Mouse (Mus musculus) intestine, embryonic 16.5 days (tissue): ENCODE data around the gene Unc45b. TPM values are rescaled to one million over a fixed set of nuclear protein-coding genes. Genes with fewer than 3 reads are reported as not detected.
"Not testable (repeated sequence)": the region's sequence is repeated elsewhere in the genome, so short reads cannot be mapped to it uniquely, and the experiment has no call there.

Experiments used
- ATAC-seq: fragments of 200-750 bp; cut with Nextera tagmentation; 2 replicates; pipeline ENCODE4 v1.8.0; 2017; ENCODE audit warnings: moderate TSS enrichment, moderate library complexity
- H3K27ac ChIP-seq: fragments of 300-500 bp; sonication (generic); 2 replicates; pipeline ENCODE4 v1.5.1; 2014; ENCODE audit warnings: mild to moderate bottlenecking, low read length
- H3K27me3 ChIP-seq: fragments of 300-500 bp; sonication (generic); replicated peaks from 2 replicates; pipeline ENCODE4 v1.6.1; 2014; ENCODE audit warnings: low read length, control low read depth, mixed read lengths; ENCODE audit not compliant: control insufficient read depth, insufficient read depth
- H3K36me3 ChIP-seq: fragments of 300-500 bp; sonication (generic); 2 replicates; pipeline ENCODE4 v1.6.1; 2014; ENCODE audit warnings: low read length, control low read depth; ENCODE audit not compliant: control insufficient read depth, insufficient read depth
- H3K4me1 ChIP-seq: fragments of 300-500 bp; sonication (generic); 2 replicates; pipeline ENCODE4 v1.6.1; 2014; ENCODE audit warnings: low read length, control low read depth, mixed read lengths; ENCODE audit not compliant: control insufficient read depth, insufficient read depth
- H3K4me2 ChIP-seq: fragments of 300-500 bp; sonication (generic); 2 replicates; pipeline ENCODE4 v1.6.1; 2014; ENCODE audit warnings: low read depth, low read length, control low read depth
- H3K4me3 ChIP-seq: fragments of 300-500 bp; sonication (generic); 2 replicates; pipeline ENCODE4 v1.5.1; 2014; ENCODE audit warnings: mild to moderate bottlenecking, low read length
- H3K9ac ChIP-seq: fragments of 300-500 bp; sonication (generic); 2 replicates; pipeline ENCODE4 v1.6.1; 2014; ENCODE audit warnings: low read depth, low read length
- H3K9me3 ChIP-seq: fragments of 300-500 bp; sonication (generic); 2 replicates; pipeline ENCODE4 v1.6.1; 2016; ENCODE audit warnings: low read length, control low read depth; ENCODE audit not compliant: control insufficient read depth
- WGBS: fragments of 180-500 bp; shearing (Covaris S2); extraction: QIAGEN DNeasy Blood & Tissue Kit; methylation state at CpG from one replicate; pipeline ENCODE4 v1.1.7; 2014; 5-methylcytosine and 5-hydroxymethylcytosine counted together
- polyA plus RNA-seq: library from polyadenylated mRNA; unstranded; fragments of >200 nt; fragmentation: Nextera tagmentation; extraction: Ambion mirVana; gene quantifications from 2 replicates; pipeline ENCODE4 v1.2.1, GENCODE M21; 2015

Unc45b gene
- polyA plus RNA-seq, 1 experiment from 2014 or later, result 2.3 TPM

DNA sequence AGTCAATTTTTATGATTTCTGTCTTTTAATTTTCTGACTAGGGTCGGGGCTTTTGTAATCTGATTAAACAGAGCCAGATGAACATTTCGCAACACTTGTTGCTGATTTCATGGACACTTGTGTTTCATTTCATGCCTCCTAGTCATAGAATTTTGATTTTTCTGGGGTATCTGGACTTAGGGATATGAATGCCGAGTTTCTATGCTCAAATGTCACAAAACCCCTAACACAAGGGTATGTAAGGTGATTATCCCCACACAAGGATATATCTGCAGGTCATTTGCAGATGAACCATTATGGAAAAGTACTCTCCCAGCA, 19.2 kb downstream of the Unc45b start:
- Histone ChIP-seq H3K4me2 (no peak overlapping the region), H3K27me3 (peaks cover 33% of the 10 kb centered on the region), H3K9ac (no peak overlapping the region), H3K4me3 (no peak overlapping the region), H3K9me3 (no peaks in the 10 kb centered on the region), H3K4me1 (0 out of 2 replicates have a peak, but pooled peaks cover 6% of the 10 kb centered on the region), H3K27ac (no peak overlapping the region), H3K36me3 (no peaks in the 10 kb centered on the region)
- ATAC-seq, result no peak
- WGBS, result 48% methylated on average over 3 of the region's 3 CpGs

DNA sequence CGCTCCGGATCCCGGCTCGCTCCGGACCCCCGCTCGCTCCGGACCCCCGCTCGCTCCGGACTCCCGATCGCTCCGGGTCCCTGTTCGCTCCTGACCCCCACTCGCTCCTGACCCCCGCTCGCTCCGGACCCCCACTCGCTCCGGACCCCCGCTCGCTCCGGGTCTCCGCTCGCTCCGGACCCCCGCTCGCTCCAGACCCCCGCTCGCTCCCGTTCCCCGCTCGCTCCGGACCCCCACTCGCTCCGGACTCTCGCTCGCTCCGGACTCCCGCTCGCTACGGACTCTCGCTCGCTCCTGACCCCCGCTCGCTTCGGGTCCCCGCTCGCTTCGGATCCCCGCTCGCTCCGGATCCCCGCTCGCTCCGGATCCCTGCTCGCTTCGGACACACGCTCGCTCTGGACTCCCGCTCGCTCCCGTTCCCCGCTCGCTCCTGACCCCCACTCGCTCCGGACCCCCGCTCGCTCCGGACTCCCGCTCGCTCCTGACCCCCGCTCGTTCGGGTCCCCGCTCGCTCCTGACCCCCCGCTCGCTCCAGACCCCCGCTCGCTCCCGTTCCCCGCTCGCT, 20.1 kb downstream of the Unc45b start:
- Histone ChIP-seq H3K4me2 (peak overlapping the region; percentile 92), H3K9ac (0 out of 2 replicates have a peak overlapping the region, but pooled peaks have one; percentile 24), H3K27me3 (peaks cover 35% of the 10 kb centered on the region), H3K4me3 (peak overlapping the region; percentile 50)
- ATAC-seq, H3K4me1 ChIP-seq, H3K27ac ChIP-seq, H3K36me3 ChIP-seq, H3K9me3 ChIP-seq: not testable (repeated sequence)
- 2% methylated on average over 84 of the region's 85 CpGs for WGBS

DNA sequence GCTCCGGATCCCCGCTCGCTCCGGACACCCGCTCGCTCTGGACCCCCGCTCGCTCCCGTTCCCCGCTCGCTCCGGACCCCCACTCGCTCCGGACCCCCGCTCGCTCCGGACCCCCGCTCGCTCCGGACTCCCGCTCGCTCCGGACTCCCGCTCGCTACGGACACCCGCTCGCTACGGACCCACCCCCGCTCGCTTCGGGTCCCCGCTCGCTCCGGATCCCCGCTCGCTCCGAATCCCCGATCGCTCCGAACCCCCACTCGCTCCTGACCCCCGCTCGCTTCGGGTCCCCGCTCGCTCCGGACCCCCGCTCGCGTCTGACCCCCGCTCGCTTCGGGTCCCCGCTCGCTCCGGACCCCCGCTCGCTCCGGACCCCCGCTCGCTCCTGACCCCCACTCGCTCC, 20.8 kb downstream of the Unc45b start:
- Histone ChIP-seq H3K4me3 (peak overlapping the region; percentile 50), H3K9ac (peak overlapping the region; percentile 43; the same call in 1 of the 2 replicates), H3K27me3 (peaks cover 38% of the 10 kb centered on the region), H3K4me2 (peak overlapping the region; percentile 92)
- not testable (repeated sequence) for H3K9me3 ChIP-seq, H3K4me1 ChIP-seq, H3K27ac ChIP-seq, ATAC-seq, H3K36me3 ChIP-seq
- 1% methylated on average over 59 of the region's 63 CpGs for WGBS

- peak overlapping the region; percentile 50 for H3K4me3 ChIP-seq
- H3K36me3 ChIP-seq, ATAC-seq, H3K27ac ChIP-seq, H3K9me3 ChIP-seq, H3K4me1 ChIP-seq: not testable (repeated sequence)
- H3K9ac ChIP-seq, result peak overlapping the region; percentile 43; the same call in 1 of the 2 replicates
- under 1% methylated on average over 102 of the region's 119 CpGs for WGBS
- H3K27me3 ChIP-seq, result peaks cover 38% of the 10 kb centered on the region
- peak overlapping the region; percentile 92 for H3K4me2 ChIP-seq
These were observed 21.5 kb downstream of the Unc45b start for GRCm38 (mm10) chr11:82931671-82932450.

DNA sequence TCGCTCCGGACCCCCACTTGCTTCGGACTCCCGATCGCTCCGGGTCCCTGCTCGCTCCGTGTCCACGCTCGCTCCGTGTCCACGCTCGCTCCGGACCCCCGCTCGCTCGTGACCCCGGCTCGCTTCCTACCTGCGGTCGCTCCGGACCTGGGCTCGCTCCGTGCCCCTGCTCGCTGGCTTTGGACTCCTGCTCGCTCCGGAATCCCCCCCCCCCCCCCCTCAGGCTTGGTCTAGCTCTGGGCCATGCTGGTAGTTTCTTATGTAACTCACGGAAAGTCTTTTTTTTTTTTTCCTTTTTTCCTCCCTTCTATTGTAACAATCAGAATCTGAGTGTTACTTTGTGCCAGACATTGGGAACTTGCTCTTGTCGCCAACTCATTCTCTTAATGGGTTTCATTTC, 22.8 kb downstream of the Unc45b start:
- H3K27ac ChIP-seq, result no peak overlapping the region
- under 1% methylated on average over 28 of the region's 29 CpGs for WGBS
- H3K36me3 ChIP-seq, result no peaks in the 10 kb centered on the region
- H3K9ac ChIP-seq, result no peak overlapping the region
- no peak for ATAC-seq
- no peaks in the 10 kb centered on the region for H3K9me3 ChIP-seq
- H3K4me1 ChIP-seq, result 0 out of 2 replicates have a peak, but pooled peaks cover 6% of the 10 kb centered on the region
- H3K4me3 ChIP-seq, result peak overlapping the region; percentile 50
- peaks cover 38% of the 10 kb centered on the region for H3K27me3 ChIP-seq
- H3K4me2 ChIP-seq, result peak overlapping the region; percentile 92

DNA sequence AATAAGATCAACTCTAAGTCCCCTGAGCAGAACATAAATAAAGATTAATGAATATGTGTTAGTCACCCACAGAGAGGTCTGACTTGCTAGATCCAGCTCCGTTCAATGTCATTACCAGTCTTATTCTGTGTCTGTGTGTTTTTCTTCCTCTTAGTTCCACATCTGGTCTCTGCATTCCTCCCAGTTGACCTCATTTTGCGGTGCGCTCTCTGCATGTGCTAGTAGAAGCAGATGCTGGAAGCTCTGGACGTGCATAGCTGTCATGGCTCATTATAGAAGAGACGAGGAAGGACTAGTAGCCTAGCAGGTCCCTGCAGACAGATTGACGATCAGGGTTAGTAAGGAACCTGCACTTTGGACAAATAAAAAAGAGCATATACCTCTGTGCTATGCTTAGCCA, 33.0 kb downstream of the Unc45b start:
- no peak overlapping the region for H3K27ac ChIP-seq
- no peak for ATAC-seq
- H3K9ac ChIP-seq, result no peak overlapping the region
- no peak overlapping the region for H3K4me2 ChIP-seq
- no peaks in the 10 kb centered on the region for H3K4me1 ChIP-seq
- 52% methylated on average over 6 of the region's 6 CpGs for WGBS
- H3K36me3 ChIP-seq, result no peaks in the 10 kb centered on the region
- H3K4me3 ChIP-seq, result no peak overlapping the region
- H3K9me3 ChIP-seq, result no peaks in the 10 kb centered on the region
- no peaks in the 10 kb centered on the region for H3K27me3 ChIP-seq

DNA sequence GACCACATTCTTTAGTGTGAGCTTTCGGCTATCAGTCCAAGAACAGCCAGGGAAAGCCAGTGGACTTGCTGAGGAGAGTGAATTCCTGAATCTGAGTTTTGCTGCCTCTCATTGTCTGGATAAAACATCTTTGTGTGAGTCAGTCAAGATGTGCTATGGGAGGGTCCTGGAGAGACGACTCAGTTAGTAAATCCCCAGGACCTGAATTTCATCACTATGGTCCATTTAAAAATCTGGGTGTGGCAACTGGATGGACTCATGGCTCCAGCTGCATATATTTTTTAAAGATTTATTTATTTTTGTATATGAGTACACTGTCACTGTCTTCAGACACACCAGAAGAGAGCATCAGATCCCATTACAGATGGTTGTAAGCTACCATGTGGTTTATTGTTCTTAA, 35.3 kb downstream of the Unc45b start:
- 50% methylated on average over 2 of the region's 2 CpGs for WGBS
- H3K27me3 ChIP-seq, result 0 out of 2 replicates have a peak, but pooled peaks cover 4% of the 10 kb centered on the region
- no peaks in the 10 kb centered on the region for H3K4me1 ChIP-seq
- no peak overlapping the region for H3K4me3 ChIP-seq
- no peak for ATAC-seq
- no peak overlapping the region for H3K27ac ChIP-seq
- no peak overlapping the region for H3K9ac ChIP-seq
- H3K9me3 ChIP-seq, result no peaks in the 10 kb centered on the region
- H3K4me2 ChIP-seq, result no peak overlapping the region
- no peaks in the 10 kb centered on the region for H3K36me3 ChIP-seq

DNA sequence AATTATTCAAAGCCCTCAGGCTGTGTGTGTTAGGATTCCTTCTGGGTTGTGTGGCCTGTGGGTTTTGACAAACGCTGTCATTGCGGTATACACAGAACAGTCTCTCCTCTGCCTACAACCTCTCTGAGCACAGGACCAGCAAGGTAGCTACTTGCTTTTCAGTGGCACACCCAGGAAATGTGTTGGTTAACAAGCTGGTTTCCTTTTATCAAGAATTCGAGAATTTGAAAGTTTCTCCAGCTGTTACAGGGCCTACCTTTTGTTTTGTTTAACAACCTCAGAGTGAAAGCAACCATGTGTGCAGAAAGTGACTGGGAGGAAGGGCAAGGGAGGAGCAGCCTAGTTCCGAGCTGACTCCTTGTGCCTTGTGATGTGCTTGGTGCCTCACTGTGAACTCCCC, 37.1 kb downstream of the Unc45b start:
- Histone ChIP-seq H3K4me2 (no peak overlapping the region), H3K27me3 (peaks cover 21% of the 10 kb centered on the region), H3K9ac (no peak overlapping the region), H3K4me3 (no peak overlapping the region), H3K9me3 (no peaks in the 10 kb centered on the region), H3K27ac (no peak overlapping the region), H3K4me1 (0 out of 2 replicates have a peak, but pooled peaks cover 3% of the 10 kb centered on the region), H3K36me3 (no peaks in the 10 kb centered on the region)
- ATAC-seq, result no peak
- WGBS, result 52% methylated on average over 4 of the region's 4 CpGs

DNA sequence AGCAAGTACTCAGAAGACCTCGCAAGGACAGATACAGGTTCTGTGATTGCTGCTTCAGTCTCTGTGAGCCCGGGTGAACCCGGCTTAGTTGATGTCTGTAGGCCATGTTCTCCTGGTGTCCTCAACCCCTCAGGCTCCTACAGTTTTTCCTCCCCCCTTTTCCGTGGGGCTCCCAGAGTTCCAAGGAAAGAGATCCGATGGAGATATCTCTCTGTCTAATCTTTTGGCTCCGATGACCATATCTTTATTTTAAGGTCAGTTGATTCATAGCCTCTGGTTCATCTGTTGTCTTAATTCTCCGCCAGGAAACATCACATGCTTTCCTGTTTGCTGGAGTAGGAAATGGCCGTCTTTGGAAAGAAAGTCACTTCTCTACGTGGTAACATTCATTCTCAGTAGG, 38.7 kb downstream of the Unc45b start:
- Histone ChIP-seq H3K27me3 (peaks cover 23% of the 10 kb centered on the region), H3K4me1 (0 out of 2 replicates have a peak, but pooled peaks cover 3% of the 10 kb centered on the region), H3K9ac (no peak overlapping the region), H3K4me2 (no peak overlapping the region), H3K36me3 (no peaks in the 10 kb centered on the region), H3K4me3 (no peak overlapping the region), H3K27ac (no peak overlapping the region), H3K9me3 (no peaks in the 10 kb centered on the region)
- ATAC-seq, result no peak
- WGBS, result 82% methylated on average over 9 of the region's 9 CpGs
